Mouse (Mus musculus): Measurements from ENCODE around the gene Cfap77. TPM values are rescaled to one million over a fixed set of nuclear protein-coding genes. Genes with fewer than 3 reads are reported as not detected.

The Cfap77 gene
- polyA plus RNA-seq, 1 experiment, result 0.31 TPM

GRCm38 (mm10) chr2:28938997-28939396 is 115.9 kb downstream of the Cfap77 start:
- TF ChIP-seq POLR2A (IDR thresholded peaks at IDR 0.05; ENCODE audit: low read depth, low read length) (no peak), CTCF (conservative IDR thresholded peaks at IDR 0.05; ENCODE audit: insufficient read depth, insufficient read length, low read depth, low read length) (no peak)
- Histone ChIP-seq H3K4me1 (ENCODE audit: control insufficient read depth, insufficient read depth, low read length) (no peaks in the 10 kb centered on the region), H3K4me3 (ENCODE audit: insufficient read depth, low read depth, low read length) (no peak overlapping the region), H3K27ac (ENCODE audit: insufficient read depth, low read depth, low read length) (no peak overlapping the region), H3K36me3 (ENCODE audit: control insufficient read depth, insufficient read depth, low read length) (no peaks in the 10 kb centered on the region), H3K27me3 (replicated peaks; ENCODE audit: control insufficient read depth, insufficient read depth, low read length) (no peaks in the 10 kb centered on the region; the same call in 1 of the 2 replicates)
- 69% methylated on average over 7 of the region's 7 CpGs for WGBS
- DNase-seq, result no peak

- WGBS, result 95% methylated on average over 3 of the region's 3 CpGs
- H3K27ac ChIP-seq (ENCODE audit: insufficient read depth, low read depth, low read length), result no peak overlapping the region
- DNase-seq, result no peak
- TF ChIP-seq POLR2A (IDR thresholded peaks at IDR 0.05; ENCODE audit: low read depth, low read length) (no peak), CTCF (conservative IDR thresholded peaks at IDR 0.05; ENCODE audit: insufficient read depth, insufficient read length, low read depth, low read length) (peak; percentile 21; the same call in 1 of the 2 replicates)
- no peaks in the 10 kb centered on the region for H3K27me3 ChIP-seq (replicated peaks; ENCODE audit: control insufficient read depth, insufficient read depth, low read length)
- H3K4me1 ChIP-seq (ENCODE audit: control insufficient read depth, insufficient read depth, low read length), result no peaks in the 10 kb centered on the region
- no peak overlapping the region for H3K4me3 ChIP-seq (ENCODE audit: insufficient read depth, low read depth, low read length)
- H3K36me3 ChIP-seq (ENCODE audit: control insufficient read depth, insufficient read depth, low read length), result no peaks in the 10 kb centered on the region
Observed at GRCm38 (mm10) chr2:28930571-28930970, 124.3 kb downstream of the Cfap77 start.

- Histone ChIP-seq H3K4me3 (ENCODE audit: insufficient read depth, low read depth, low read length) (no peak overlapping the region), H3K36me3 (ENCODE audit: control insufficient read depth, insufficient read depth, low read length) (no peaks in the 10 kb centered on the region), H3K4me1 (ENCODE audit: control insufficient read depth, insufficient read depth, low read length) (no peaks in the 10 kb centered on the region), H3K27me3 (replicated peaks; ENCODE audit: control insufficient read depth, insufficient read depth, low read length) (no peaks in the 10 kb centered on the region; the same call in 1 of the 2 replicates), H3K27ac (ENCODE audit: insufficient read depth, low read depth, low read length) (no peak overlapping the region)
- TF ChIP-seq CTCF (conservative IDR thresholded peaks at IDR 0.05; ENCODE audit: insufficient read depth, insufficient read length, low read depth, low read length) (peak; percentile 94), POLR2A (IDR thresholded peaks at IDR 0.05; ENCODE audit: low read depth, low read length) (no peak)
- 3% methylated on average over 4 of the region's 4 CpGs for WGBS
- peak; percentile 54 for DNase-seq
Observed at GRCm38 (mm10) chr2:28923912-28924311, 131.0 kb downstream of the Cfap77 start.

- Histone ChIP-seq H3K4me3 (ENCODE audit: insufficient read depth, low read depth, low read length) (no peak overlapping the region), H3K27me3 (replicated peaks; ENCODE audit: control insufficient read depth, insufficient read depth, low read length) (peaks cover 7% of the 10 kb centered on the region), H3K36me3 (ENCODE audit: control insufficient read depth, insufficient read depth, low read length) (no peaks in the 10 kb centered on the region), H3K4me1 (ENCODE audit: control insufficient read depth, insufficient read depth, low read length) (no peaks in the 10 kb centered on the region), H3K27ac (ENCODE audit: insufficient read depth, low read depth, low read length) (no peak overlapping the region)
- 3% methylated on average over 4 of the region's 4 CpGs for WGBS
- DNase-seq, result no peak
- TF ChIP-seq POLR2A (IDR thresholded peaks at IDR 0.05; ENCODE audit: low read depth, low read length) (no peak), CTCF (conservative IDR thresholded peaks at IDR 0.05; ENCODE audit: insufficient read depth, insufficient read length, low read depth, low read length) (no peak)
Observed at GRCm38 (mm10) chr2:28919001-28919400, 135.9 kb downstream of the Cfap77 start.

- Histone ChIP-seq H3K4me3 (ENCODE audit: insufficient read depth, low read depth, low read length) (no peak overlapping the region), H3K36me3 (ENCODE audit: control insufficient read depth, insufficient read depth, low read length) (no peaks in the 10 kb centered on the region), H3K4me1 (ENCODE audit: control insufficient read depth, insufficient read depth, low read length) (no peaks in the 10 kb centered on the region), H3K27me3 (replicated peaks; ENCODE audit: control insufficient read depth, insufficient read depth, low read length) (peaks cover 7% of the 10 kb centered on the region), H3K27ac (ENCODE audit: insufficient read depth, low read depth, low read length) (no peak overlapping the region)
- DNase-seq, result no peak
- WGBS, result 3% methylated on average over 71 of the region's 73 CpGs
- TF ChIP-seq POLR2A (IDR thresholded peaks at IDR 0.05; ENCODE audit: low read depth, low read length) (no peak), CTCF (conservative IDR thresholded peaks at IDR 0.05; ENCODE audit: insufficient read depth, insufficient read length, low read depth, low read length) (no peak)
Observed at GRCm38 (mm10) chr2:28917518-28918361, 137.1 kb downstream of the Cfap77 start.

- WGBS, result 17% methylated on average over 11 of the region's 11 CpGs
Observed at GRCm38 (mm10) chr2:28917156-28917517, 137.7 kb downstream of the Cfap77 start.

GRCm38 (mm10) chr2:28916513-28916865 is 138.4 kb downstream of the Cfap77 start, which contains the start of gene Barhl1:
Gene Barhl1, minus strand, starts transcription at chr2:28916668.
- Histone ChIP-seq H3K4me1 (ENCODE audit: control insufficient read depth, insufficient read depth, low read length) (no peaks in the 10 kb centered on the region), H3K27ac (ENCODE audit: insufficient read depth, low read depth, low read length) (no peak within 1 kb of the TSS), H3K36me3 (ENCODE audit: control insufficient read depth, insufficient read depth, low read length) (no peaks in the 10 kb centered on the region), H3K27me3 (replicated peaks; ENCODE audit: control insufficient read depth, insufficient read depth, low read length) (peaks cover 7% of the 10 kb centered on the region), H3K4me3 (ENCODE audit: insufficient read depth, low read depth, low read length) (no peak within 1 kb of the TSS)
- no peak for DNase-seq
- TF ChIP-seq POLR2A (IDR thresholded peaks at IDR 0.05; ENCODE audit: low read depth, low read length), result no peak
- no peak for TF ChIP-seq CTCF (conservative IDR thresholded peaks at IDR 0.05; ENCODE audit: insufficient read depth, insufficient read length, low read depth, low read length)
- 8% methylated on average over 18 of the region's 18 CpGs for WGBS

More at GRCm38 (mm10) chr2:28917156-28917517, 137.7 kb downstream of the Cfap77 start:
- H3K27me3 ChIP-seq (replicated peaks; ENCODE audit: control insufficient read depth, insufficient read depth, low read length), result peaks cover 7% of the 10 kb centered on the region
- H3K4me3 ChIP-seq (ENCODE audit: insufficient read depth, low read depth, low read length), result no peak overlapping the region
- TF ChIP-seq CTCF (conservative IDR thresholded peaks at IDR 0.05; ENCODE audit: insufficient read depth, insufficient read length, low read depth, low read length), result no peak
- TF ChIP-seq POLR2A (IDR thresholded peaks at IDR 0.05; ENCODE audit: low read depth, low read length), result no peak
- H3K27ac ChIP-seq (ENCODE audit: insufficient read depth, low read depth, low read length), result no peak overlapping the region
- no peak for DNase-seq
- no peaks in the 10 kb centered on the region for H3K4me1 ChIP-seq (ENCODE audit: control insufficient read depth, insufficient read depth, low read length)
- no peaks in the 10 kb centered on the region for H3K36me3 ChIP-seq (ENCODE audit: control insufficient read depth, insufficient read depth, low read length)

Data from kidney, adult 2 months (tissue).